Mouse (Mus musculus) c-Kit-positive CD71-positive TER-119-negative erythroid progenitor cells, embryonic 14.5 days (primary cell): ENCODE data around the gene Exoc3l4.
A peak's percentile ranks its signal among the peaks of the same experiment; 100 is the strongest.

Experiments used
- DNase-seq: peaks from one replicate; pipeline ENCODE4 v3.0.0-alpha.2; 2013; ENCODE audit warnings: low read depth

Gene Exoc3l4

DNA sequence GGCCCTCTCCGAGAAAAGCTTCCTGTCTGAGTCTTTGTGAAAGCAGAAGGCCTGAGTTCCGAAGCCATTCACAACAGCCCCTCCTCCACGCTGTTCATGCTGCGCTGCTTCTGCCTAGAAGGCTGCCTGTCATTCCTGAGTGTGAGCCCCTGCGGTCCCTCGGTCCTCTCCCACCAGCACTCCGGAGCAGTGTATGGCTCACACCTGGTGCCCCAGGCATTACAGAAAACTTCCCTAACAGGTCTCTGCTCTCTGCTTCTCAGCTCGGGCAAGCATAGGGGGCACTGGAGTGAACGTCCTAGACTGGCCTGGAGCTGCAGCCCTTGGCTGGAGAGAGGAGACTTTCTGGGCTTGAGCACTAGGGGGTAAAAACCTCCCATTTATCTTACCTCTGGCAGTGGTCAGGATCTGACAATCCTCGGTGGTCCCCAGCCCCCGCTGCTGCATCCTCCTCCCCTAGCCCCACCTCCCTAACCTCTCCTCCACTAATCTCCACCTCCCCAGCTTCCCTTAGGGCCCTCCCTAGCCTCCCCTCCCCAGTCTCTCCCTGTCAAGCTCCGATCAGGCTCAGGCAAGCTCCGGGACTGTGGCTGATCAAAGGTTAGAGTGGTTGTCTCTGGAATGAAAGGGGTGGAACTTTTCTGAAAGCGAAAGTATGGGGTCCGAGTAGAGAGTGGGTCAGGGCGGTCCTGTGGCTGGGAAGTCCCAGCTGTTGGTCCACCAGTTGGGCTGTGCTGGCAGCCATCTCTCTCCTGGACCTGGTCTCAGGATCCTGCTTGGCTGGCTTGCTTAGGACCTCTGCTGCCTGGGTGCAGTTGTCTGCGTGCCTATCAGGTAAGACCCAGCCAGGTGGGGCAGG lies at the start of gene Exoc3l4:
Gene Exoc3l4 (plus strand): TSS at position 97 of the 859 bp plus-strand sequence.
- DNase-seq: no peak

DNA sequence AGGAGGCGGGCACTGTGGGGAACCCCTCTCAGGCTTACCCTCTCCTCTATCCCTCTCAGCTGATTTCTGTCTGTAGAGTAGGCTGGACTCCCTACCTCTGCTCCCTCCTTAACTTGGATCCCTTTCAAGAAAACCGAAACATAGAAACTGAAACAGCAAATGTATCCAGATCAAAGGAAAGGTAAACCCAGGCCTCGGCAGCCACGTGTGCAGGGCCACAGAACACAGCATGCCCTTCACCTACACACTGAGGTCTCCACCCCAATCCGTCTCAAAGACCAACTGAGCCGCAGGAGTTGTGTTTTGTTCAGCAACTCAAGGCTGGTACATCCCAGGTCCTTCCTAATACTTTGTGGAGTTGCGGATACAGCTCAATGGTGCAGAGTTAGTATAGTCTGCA lies 49.8 kb upstream of the Exoc3l4 start:
- DNase-seq: no peak

DNA sequence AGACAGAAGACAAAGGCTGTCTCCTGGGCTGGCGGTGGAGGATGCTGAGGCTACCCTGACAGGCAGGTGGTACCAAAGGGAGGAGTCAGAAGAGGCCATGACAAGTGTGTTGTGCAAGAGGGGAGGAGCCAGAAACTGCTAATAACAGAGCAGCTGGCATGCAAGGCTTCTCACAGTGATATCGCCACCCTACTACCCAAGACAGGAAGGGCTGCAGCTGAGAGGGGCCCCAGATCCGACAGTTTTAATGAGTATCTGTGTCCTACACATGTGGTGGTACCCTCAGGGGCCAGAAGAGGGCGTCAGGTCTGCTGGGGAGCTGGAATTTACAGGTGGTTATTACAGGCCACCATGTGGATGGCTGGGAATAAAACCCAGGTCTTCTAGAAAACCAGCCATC lies 46.6 kb upstream of the Exoc3l4 start:
- DNase-seq: peak; percentile 55

DNA sequence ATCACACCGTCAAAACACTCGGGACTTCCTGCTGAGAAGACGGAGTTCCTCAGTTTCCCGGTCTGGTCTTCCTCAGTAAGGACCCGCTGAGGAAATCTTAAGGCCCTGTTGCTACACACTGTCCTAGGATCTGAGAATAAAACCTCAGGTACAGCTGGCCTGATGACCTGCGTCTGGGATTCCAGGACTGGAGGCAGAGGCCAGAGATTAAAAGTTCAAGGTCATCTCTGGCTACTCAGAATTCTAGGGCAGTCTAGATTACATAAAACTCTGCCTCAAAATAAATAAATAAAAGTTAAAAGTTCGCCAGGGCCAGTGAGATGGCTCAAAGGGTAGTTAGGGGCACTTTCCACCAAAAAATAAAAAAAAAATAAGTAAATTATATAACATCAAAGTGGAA lies 44.9 kb upstream of the Exoc3l4 start:
- DNase-seq: no peak

DNA sequence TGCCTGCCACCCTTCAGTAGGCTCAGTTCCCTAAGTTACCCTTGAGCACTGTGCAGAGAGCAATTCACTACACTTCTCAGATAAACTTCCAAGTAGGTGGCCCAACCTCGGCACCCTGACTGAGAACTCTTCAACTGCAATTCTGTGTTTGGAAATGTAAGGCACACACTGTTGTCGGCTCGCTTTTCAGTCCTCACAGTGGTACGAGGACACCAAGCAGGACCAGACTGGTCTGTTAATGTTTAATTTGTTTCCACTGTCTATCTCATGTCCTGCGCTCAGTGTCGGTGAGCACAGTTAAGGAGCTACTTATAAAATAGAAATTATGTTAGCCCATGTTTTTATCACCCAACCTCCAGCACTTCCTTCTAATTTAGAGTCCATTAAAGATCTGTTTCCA lies 43.4 kb upstream of the Exoc3l4 start:
- no peak for DNase-seq

DNA sequence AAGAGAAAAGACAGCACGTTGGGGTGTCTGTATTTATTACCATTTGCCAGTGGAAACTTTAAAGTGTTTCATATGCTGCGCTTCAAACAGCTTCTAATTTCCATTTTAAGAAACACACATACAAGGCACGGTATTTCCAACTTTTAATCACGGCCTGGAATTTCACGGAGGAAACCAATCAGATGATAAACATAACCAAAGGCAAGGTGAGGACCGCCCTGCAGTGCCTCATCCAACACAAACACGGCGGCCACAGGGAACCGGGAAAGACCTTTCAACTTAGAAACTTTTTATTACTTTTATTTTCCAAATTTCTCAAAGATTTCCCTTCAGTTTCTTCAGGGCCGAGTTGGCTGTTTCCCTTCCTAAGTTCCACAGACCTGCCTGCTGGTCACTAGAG lies 42.1 kb upstream of the Exoc3l4 start:
- DNase-seq: no peak

DNA sequence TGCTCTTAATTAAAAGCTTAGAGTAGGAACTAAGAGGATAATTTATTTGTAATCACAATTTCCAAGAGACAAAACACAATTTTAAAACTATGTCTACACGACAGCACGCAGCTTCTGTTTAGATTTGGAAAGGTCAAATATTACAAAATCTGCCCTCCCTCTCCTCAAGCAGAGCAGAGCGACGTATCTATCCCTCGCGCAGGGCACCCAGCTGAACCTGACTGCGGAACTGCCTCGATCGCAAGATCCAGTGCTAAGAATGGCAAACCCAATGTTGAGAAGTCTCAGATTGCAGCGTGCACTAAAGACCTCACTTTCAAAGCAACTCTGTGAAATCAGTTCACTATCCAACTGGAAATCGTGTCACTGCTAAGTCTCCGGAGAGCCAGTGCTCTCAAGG lies 41.3 kb upstream of the Exoc3l4 start:
- no peak for DNase-seq

DNA sequence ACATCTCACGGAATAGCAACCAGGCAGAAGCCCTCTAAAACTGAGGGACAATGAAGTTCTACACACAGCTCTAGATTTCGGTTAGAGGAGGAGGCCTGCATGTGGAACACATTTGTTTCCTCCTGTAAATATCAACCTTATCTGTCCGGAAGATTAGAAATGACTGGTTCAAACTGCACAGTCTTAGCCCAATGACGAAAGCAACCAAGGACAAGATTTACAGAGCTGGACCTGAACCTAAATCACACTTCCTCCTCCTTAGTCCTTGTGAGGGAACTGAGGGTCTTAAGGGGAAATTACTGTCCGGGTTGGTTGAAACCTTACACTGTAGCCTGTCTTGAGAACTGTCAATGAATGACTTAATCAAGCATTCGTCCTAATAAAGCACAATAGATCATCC lies 40.8 kb upstream of the Exoc3l4 start:
- no peak for DNase-seq

DNA sequence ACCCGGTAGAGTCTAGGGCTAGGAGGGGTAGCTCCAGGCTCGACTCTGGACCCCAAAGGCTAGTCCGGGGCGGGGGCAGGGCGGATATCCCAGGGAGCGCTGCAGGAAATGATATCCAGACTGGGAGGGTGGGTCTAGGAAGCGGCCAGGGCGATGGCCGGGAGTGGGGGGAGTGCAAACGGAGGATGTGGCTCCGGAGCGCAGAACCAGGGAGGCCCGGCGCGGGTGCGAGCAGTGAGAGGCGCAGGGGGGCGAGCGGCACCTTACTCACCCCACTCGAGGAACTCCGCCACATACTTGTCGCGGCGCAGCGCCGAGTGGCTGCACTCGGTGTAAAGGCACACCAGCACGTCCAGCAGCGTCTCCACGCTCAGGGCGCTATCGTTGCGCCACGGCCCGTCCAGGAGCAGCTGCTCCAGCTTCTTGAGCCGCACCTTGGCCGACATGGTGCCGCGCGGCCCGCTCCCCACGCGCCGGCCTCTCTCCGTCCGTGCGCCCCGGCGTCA lies 39.9 kb upstream of the Exoc3l4 start:
- peak; percentile 6 for DNase-seq

DNA sequence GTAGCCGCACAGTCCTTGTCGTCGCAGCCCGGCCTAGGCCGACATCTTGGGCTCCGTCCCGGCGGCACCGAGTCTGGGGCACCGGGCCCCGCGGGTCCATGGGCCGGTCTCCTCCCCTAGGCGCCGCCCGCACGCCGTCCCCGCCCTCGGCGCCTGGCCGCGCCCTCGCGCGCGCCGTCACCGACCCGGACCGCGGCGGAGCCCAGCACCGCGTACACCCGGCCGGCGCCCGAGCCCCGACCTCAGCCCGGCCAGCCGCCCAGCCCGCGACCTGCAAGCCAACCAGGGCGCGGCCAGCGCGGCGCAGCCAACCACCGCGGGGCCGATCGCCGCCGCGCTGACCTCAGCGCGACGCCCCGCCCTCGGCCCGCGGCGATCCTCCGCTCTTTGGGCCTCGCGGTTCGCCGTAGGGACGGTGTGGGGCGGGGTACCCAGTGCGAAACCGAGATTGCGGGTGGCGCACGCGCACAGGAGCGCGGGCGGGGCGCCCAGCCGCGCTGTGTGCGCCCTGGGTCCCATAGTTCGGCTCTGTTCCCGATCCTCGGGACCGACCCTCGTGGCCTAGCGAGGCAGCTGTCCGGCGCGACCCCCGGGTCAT lies 39.3 kb upstream of the Exoc3l4 start, which contains the start of gene Cdc42bpb:
Gene Cdc42bpb (minus strand): TSS at position 343 of the 598 bp plus-strand sequence.
- DNase-seq: peak; percentile 45

DNA sequence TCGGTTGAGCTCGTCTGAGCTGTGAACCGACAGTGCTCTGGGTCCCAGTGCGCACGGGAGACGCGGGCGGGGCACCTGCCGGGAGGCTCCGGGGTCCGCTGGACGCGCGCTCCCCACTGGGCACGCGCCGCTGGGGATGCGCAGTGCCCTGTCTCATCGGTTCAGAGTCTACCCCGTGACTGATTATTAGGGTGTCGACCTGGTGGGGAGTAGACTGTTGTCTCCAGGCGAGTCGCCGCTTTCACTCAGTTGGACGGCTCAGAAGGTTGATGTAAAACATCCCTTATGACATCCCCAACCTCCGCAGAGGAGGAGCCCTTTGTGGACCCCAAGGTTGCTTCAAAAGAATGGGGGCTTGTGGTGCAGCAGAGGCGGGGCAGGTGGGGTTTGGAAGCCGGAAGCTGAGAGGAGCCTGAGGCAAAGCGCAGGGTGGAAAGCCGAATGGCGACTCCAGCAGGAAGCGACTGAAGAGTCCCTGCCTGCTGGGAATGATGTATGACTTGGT lies 38.8 kb upstream of the Exoc3l4 start:
- no peak for DNase-seq

DNA sequence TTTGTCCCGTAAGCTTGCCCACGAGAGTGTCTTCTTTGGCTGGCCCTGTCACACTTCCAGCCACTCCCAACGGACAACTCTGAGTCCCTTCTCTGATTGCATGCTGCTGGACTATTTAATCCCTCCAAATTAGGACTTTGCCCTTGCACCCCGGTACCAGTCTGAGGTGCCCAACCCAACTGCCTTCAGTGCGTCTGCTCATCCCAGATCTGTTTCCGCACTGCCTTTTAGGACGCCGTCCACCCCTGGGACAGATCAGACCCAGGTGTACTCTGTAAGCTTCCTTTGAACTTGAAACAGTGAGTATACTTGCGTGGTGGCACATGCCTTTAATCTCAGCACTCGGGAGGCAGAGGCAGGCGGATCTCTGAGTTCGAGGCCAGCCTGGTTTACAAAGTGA lies 38.0 kb upstream of the Exoc3l4 start:
- no peak for DNase-seq

DNA sequence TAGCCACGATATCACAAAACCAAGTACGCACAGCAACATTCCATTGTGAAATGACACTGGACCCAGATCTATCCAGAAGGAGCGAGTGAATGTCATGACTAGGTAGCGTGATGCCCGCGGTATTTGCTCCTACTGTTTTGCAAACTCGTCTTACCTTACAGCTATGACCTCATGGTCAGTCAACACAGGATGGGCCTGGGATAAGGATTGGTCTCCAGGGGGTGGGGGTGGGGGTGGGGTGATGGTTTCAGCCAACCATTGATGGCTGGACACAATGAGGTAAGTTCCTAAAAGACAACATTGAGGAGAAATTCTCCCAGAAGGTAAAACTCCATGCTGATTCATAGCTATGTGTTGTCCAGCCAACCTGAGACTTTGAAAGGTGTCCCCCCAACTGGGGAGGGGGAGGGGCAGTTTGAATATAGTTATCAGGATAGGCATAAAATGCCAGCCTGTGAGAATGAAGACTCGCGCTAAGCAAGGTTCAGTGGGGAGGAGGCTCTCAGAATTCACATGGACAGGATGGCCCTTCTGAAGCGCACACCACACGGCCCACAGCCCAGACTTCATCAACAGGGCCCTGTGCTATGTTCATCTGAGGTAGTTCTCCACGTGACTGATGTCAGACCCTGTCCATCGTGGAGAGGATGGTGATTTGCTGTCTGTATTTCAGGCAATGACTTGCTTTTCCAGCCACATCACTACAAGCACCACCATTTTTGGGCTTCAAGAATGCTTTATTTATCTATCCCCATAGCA lies 30.8 kb upstream of the Exoc3l4 start:
- DNase-seq: no peak

DNA sequence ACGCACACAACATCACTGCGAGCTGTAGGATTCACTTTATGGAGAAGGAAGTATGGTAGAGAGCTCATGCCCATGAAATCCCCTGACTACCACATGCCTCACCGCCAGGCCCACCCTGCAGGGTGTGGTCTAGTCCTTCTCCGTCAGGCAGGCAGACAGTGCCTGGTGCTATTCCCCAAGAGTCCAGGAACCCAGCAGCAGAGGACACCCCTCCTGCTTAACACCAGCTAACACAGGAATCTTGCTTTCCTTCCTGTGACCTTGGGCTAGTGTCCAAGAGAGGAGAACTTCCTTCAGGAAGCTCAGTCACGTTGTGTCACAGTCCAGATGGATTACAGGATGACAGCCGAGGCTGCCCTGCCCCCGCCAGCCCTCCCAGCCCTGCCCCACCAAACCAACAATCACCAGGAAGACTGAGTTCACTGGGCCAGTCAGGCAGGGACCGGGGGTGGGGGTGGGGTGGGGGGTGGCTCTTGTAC lies 30.1 kb upstream of the Exoc3l4 start:
- DNase-seq: no peak

DNA sequence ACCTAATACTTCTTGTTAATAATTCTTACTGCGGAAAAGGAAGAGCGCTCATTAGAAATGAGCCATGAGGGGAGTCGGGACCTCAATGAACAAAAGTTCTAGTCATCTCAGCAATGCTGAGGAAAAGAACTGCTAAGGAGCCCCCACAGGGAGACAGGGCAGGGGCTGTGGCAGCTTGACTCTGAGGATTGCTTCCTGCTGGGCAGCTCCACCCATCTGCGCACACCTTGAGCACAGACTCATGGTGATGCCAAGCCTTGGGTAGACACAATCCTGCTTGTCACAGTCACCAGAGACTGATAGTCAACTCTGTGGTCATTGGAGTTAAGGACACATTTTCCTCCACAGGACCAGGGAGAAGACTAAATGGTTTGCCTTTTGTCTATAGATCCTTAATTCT lies 29.7 kb upstream of the Exoc3l4 start:
- no peak for DNase-seq

DNA sequence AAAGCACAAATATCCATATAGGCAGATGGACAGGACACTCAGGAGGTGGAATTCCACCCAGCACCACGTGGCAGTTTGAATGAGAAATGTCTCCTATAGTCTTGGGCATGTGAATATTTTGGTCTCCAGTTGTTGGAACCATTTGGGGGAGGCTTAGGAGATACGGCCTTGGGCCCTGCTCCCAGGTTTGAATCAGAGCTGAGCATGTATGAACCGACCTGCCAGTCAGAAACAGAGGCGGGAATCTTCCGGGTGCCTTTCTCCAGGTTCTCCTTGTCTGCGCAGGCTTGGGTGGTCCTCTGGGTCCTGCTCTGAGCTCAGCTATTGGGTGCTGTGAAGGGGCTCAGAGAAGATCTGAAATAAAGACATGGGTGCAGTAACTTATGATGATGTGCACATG lies 22.8 kb upstream of the Exoc3l4 start:
- DNase-seq: no peak

DNA sequence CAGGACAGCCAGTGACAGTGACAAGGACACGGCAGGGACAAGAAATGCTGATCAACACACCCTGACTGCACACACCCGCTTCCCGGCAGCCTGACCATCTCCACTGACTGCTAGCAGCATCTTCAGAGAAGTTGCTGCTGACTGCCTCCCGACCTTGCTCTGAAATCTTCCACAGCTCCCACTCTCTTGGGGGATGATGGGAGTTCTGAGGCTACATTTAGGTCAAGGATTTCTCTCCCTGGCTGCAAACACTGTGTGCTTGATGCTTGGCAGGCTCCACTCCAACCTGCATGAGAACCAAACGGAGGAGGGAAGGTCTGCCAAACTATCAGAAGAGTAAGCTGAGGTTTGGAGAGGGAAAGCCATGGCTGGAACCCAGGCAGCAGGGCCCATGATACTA lies 19.8 kb upstream of the Exoc3l4 start:
- DNase-seq: no peak

DNA sequence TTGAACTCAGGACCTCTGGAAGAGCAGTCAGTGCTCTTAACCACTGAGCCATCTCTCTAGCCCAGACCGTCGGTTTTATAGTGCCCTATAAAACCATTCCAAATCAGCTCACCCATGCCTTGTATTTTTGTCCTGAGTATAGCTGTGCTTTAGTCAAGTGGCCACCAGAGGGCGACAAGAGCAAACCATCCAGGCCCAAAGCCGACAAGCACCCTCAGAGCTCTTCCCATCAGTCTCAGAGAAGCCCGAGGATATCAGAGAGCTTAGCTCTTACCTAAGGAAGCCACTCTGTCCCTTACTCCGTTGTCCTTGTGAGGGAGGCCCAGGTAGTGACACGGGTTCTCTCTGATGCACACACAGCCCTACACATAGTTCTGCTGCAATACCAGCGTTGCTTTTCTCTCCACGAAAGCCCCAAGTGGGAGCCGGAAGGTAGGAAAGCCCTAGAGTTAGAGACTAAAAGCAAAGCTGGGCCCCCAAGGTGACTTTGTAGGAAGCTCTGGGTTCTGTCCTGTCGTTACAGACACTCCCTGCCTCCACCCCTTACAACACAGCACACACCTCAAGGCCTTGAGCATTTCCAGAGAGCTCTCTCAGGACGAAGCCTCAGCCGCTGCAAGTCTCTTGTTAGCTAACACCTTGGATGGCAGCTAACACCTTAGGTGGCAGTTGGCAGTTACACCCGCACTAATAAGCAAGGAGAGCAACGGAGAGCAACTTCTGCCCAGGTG lies 15.2 kb upstream of the Exoc3l4 start:
- DNase-seq: peak; percentile 61

DNA sequence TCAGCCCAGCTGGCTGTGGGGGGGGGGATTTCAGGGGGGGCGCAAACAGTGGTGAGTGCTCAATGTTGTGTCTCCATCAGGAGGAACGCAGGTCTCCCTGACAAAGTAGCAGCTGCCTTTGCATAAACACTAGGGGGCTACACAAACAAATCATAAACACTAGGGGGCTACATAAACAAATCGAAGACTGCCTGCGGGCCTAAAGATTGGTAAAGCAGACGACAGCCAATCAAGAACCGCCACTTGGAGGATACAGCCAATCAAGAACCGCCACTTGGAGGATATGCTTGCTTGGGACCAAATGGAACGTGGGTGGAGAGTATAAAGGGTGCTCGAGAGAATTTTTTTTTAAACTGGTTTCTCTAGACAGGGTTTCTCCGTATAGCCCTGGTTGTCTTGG lies 11.9 kb upstream of the Exoc3l4 start:
- no peak for DNase-seq

DNA sequence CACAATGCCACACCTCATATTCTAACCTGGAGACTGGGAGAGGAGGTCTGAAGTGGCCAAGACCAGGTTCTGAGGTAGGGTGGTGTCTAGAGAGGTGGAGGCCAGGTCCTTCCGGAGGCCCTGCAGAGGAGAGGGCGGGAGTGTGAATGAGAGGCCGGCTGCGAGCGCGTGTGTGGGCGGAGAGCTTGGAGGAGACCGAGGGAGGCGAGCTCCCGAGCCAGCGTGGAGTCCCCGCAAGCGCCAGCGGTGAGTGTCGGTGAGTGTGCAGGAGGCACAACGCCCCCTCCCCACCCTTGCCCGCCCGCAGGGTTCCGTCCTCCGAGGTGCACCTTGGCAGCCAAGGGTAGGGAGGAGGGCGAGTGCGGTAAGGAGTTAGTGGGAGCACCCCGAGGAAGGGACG lies 10.2 kb upstream of the Exoc3l4 start, which contains the start of gene Lbhd2:
Gene Lbhd2 (plus strand): TSS at position 188 of the 400 bp plus-strand sequence.
- no peak for DNase-seq

DNA sequence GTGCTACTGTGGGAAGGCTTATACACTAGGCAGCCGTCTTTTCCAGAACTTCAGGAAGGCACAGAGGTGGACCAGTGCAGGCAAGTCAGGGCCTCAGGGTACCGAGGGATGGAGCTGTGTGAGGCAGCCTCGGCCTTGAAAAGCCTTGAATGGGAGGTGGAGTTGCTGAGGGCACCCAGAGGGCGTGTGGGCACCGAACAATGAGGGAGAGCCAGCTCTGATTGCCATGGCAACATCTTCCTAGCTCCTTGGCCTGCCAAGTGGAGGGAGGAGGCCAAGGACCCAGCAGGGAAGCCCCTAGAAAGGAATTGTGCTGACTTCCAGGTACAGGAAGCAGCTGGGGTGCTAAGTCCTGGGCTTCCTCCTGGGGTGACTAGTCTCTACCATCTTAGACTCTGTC lies 7.2 kb upstream of the Exoc3l4 start:
- DNase-seq: no peak
